Mouse (Mus musculus): ENCODE data around the gene Siglech. TPM values are rescaled to one million over a fixed set of nuclear protein-coding genes. Genes with fewer than 3 reads are reported as not detected.

Gene Siglech
- 0.96 and 0.97 TPM in 2 replicates for polyA plus RNA-seq (2015; fragmentation: Nextera tagmentation; extraction: Ambion mirVana)

DNA sequence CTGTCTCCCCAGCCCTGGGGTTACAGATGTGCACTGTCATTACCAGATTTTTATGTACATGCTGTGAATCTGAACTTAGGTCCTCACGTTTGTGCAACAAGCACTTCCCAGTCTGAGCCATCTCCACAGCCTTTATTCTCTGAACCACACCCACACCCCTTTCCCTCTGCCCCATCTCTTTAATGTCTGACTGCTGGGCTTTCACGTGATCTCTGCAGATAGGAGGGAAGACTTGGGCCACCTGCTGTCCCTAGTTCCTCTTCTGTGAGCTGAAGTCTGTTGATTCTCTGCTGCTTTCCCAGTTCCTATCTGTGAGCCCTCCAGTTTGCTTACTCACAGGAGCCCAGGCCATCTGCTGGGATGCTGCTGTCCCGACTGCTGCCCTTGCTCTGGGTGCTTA lies at the start of gene Siglech:
Gene Siglech, plus strand, starts transcription at position 253 of the 400 bp plus-strand sequence.
- Histone ChIP-seq H3K4me2 (ENCODE audit: low read depth, low read length) (no peak within 1 kb of the TSS), H3K27ac (ENCODE audit: low read length) (no peak within 1 kb of the TSS), H3K9me3 (replicated peaks; ENCODE audit: control insufficient read depth, low read length) (no peaks in the 10 kb centered on the region), H3K4me3 (replicated peaks; ENCODE audit: low read length) (no peak within 1 kb of the TSS), H3K27me3 (ENCODE audit: control insufficient read depth, insufficient read depth, low read length) (no peaks in the 10 kb centered on the region), H3K4me1 (ENCODE audit: control insufficient read depth, insufficient read depth, low read length) (no peaks in the 10 kb centered on the region), H3K9ac (ENCODE audit: low read length) (no peak within 1 kb of the TSS), H3K36me3 (ENCODE audit: control insufficient read depth, insufficient read depth, low read length) (no peaks in the 10 kb centered on the region)
- 23% methylated on average over 3 of the region's 3 CpGs for WGBS
- ATAC-seq (ENCODE audit: insufficient read depth, low FRiP score): no peak

DNA sequence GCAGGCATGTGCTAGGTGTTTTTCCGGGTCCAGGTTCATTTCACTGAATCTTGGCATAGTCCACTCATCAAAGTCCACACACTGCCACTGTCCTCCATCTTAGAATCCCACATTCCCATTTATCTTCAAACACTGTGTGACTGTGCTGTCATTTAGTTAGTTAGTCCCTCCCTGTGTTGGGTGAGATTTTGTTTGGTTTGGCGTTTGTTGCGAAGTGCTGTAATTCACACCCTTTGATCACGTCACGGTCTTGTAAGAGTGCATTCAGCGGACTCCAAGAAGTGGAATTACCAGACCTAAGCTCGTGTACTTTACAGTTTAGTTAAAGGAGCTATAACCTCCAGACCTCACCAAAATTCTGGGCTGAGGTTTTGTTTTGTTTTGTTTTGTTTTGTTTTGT lies 45.3 kb upstream of the Siglech start:
- H3K36me3 ChIP-seq (ENCODE audit: control insufficient read depth, insufficient read depth, low read length): no peaks in the 10 kb centered on the region
- ATAC-seq (ENCODE audit: insufficient read depth, low FRiP score): no peak
- no peak overlapping the region for H3K27ac ChIP-seq (ENCODE audit: low read length)
- no peaks in the 10 kb centered on the region for H3K9me3 ChIP-seq (replicated peaks; ENCODE audit: control insufficient read depth, low read length)
- no peak overlapping the region for H3K9ac ChIP-seq (ENCODE audit: low read length)
- H3K4me1 ChIP-seq (ENCODE audit: control insufficient read depth, insufficient read depth, low read length): no peaks in the 10 kb centered on the region
- H3K4me2 ChIP-seq (ENCODE audit: low read depth, low read length): no peak overlapping the region
- WGBS: 67% methylated on average over 7 of the region's 7 CpGs
- no peaks in the 10 kb centered on the region for H3K27me3 ChIP-seq (ENCODE audit: control insufficient read depth, insufficient read depth, low read length)
- no peak overlapping the region for H3K4me3 ChIP-seq (replicated peaks; ENCODE audit: low read length)

DNA sequence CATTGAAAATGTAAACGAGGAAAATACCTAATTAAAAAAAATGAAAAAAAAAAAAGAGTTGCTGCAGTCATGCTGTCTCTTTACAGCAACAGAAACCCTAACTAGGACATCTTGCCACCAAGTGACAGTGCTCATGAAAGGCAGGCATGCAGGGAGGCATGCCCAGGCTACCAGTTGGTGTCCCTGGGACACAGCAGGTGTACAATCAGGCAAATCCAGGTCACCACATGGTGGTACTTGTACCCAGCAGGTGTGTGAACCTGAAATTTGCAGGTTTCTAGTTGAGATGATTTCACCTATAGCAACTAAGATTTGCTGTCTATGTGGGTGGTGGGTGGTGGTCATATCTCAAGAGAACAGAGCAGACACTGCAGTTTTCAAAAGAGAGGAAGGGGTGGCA lies 39.1 kb upstream of the Siglech start:
- no peaks in the 10 kb centered on the region for H3K9me3 ChIP-seq (replicated peaks; ENCODE audit: control insufficient read depth, low read length)
- H3K27me3 ChIP-seq (ENCODE audit: control insufficient read depth, insufficient read depth, low read length): no peaks in the 10 kb centered on the region
- no peak for ATAC-seq (ENCODE audit: insufficient read depth, low FRiP score)
- 67% methylated on average over 1 of the region's 1 CpGs for WGBS
- H3K4me1 ChIP-seq (ENCODE audit: control insufficient read depth, insufficient read depth, low read length): no peaks in the 10 kb centered on the region
- H3K4me2 ChIP-seq (ENCODE audit: low read depth, low read length): no peak overlapping the region
- no peak overlapping the region for H3K27ac ChIP-seq (ENCODE audit: low read length)
- no peaks in the 10 kb centered on the region for H3K36me3 ChIP-seq (ENCODE audit: control insufficient read depth, insufficient read depth, low read length)
- no peak overlapping the region for H3K9ac ChIP-seq (ENCODE audit: low read length)
- no peak overlapping the region for H3K4me3 ChIP-seq (replicated peaks; ENCODE audit: low read length)

DNA sequence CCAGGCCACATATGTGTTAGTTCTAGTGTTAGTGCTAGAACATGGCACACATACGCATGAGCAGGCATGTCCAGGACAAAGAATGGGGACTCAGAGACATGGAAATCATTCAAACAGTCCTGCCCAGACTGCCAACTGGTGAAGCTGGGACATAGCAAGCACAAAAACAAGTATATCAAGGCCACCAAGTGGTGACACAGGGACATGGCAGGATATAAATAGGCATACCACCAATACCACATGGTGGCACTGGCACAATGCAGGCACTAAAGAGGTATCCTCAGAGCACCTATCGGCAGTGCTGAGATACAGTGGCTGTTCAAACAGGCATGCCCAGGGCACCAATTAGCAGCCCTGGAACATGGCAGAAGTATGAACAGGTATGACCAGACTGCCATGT lies 33.5 kb upstream of the Siglech start:
- no peak overlapping the region for H3K4me2 ChIP-seq (ENCODE audit: low read depth, low read length)
- no peaks in the 10 kb centered on the region for H3K27me3 ChIP-seq (ENCODE audit: control insufficient read depth, insufficient read depth, low read length)
- H3K4me3 ChIP-seq (replicated peaks; ENCODE audit: low read length): no peak overlapping the region
- no peaks in the 10 kb centered on the region for H3K4me1 ChIP-seq (ENCODE audit: control insufficient read depth, insufficient read depth, low read length)
- H3K36me3 ChIP-seq (ENCODE audit: control insufficient read depth, insufficient read depth, low read length): no peaks in the 10 kb centered on the region
- H3K9ac ChIP-seq (ENCODE audit: low read length): no peak overlapping the region
- no peak overlapping the region for H3K27ac ChIP-seq (ENCODE audit: low read length)
- 91% methylated on average over 2 of the region's 2 CpGs for WGBS
- no peak for ATAC-seq (ENCODE audit: insufficient read depth, low FRiP score)
- no peaks in the 10 kb centered on the region for H3K9me3 ChIP-seq (replicated peaks; ENCODE audit: control insufficient read depth, low read length)

DNA sequence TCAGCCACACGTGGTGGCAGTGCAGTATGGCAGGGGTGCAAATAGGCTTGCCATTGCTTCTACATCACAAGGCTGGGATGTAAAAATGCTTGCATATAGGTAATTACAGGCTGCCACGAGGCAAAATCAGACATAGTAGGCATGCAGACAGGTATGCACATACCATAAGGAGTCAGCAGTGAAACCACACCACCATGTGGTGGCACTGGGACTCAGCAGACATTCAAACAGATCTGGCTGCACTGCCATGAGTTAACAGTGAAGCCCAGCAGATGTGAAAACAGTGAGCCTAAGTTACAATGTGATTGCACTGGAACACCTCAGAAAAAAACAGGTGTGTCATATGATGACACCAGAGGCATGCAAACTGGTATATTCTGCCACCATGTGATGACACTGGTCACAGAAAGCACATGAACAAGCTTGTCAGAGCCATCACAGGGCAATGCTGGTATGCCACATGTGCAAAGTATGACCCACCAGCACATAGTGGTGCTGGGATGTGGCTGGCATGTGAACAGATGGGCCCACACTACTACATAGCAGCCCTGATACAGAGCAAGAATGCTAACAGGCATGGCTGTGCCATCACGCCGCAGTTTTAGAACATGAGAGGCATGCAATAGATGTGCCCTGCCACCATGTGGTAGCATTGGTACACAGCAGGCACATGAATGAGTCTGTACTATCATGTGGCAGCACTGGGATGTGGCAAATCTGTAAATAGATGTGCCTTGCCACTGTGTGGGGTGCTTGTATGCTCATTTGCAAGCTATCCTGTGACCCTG lies 30.7 kb upstream of the Siglech start:
- H3K36me3 ChIP-seq (ENCODE audit: control insufficient read depth, insufficient read depth, low read length): no peaks in the 10 kb centered on the region
- H3K9ac ChIP-seq (ENCODE audit: low read length): no peak overlapping the region
- no peaks in the 10 kb centered on the region for H3K4me1 ChIP-seq (ENCODE audit: control insufficient read depth, insufficient read depth, low read length)
- no peak overlapping the region for H3K27ac ChIP-seq (ENCODE audit: low read length)
- H3K9me3 ChIP-seq (replicated peaks; ENCODE audit: control insufficient read depth, low read length): no peaks in the 10 kb centered on the region
- 48% methylated on average over 4 of the region's 4 CpGs for WGBS
- H3K27me3 ChIP-seq (ENCODE audit: control insufficient read depth, insufficient read depth, low read length): no peaks in the 10 kb centered on the region
- no peak overlapping the region for H3K4me2 ChIP-seq (ENCODE audit: low read depth, low read length)
- no peak for ATAC-seq (ENCODE audit: insufficient read depth, low FRiP score)
- H3K4me3 ChIP-seq (replicated peaks; ENCODE audit: low read length): no peak overlapping the region

DNA sequence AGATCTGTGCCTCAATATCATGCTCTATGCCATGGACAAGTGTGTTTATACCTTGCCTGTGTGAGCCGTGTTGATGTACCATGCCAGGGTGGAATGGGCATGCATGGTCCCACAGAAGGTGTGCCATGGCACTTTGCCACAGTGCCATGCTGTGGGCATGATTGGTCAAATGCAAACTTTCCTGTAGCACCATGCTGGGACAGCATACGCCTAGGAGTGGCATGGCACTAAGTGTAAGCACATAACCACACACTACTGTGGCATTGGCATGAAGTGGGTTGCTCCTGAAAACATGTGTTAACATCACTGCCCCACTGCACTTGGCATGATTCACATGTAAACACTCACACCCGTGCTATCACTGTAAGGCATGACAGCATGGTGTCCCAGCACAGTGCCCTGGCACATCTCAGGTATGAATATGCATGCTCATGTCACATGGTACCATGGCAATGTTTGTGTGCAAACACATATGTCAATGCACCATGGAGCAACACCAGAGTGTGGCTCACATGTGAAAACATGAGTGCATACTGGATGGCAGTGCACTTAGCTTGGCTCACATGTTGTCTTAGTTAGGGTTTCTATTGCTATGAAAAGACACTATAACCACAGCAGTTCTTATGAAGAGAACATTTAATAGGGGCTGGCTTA lies 24.2 kb upstream of the Siglech start:
- Histone ChIP-seq H3K9ac (ENCODE audit: low read length) (no peak overlapping the region), H3K4me2 (ENCODE audit: low read depth, low read length) (no peak overlapping the region), H3K4me3 (replicated peaks; ENCODE audit: low read length) (no peak overlapping the region), H3K4me1 (ENCODE audit: control insufficient read depth, insufficient read depth, low read length) (no peaks in the 10 kb centered on the region), H3K27ac (ENCODE audit: low read length) (no peak overlapping the region), H3K9me3 (replicated peaks; ENCODE audit: control insufficient read depth, low read length) (no peaks in the 10 kb centered on the region), H3K36me3 (ENCODE audit: control insufficient read depth, insufficient read depth, low read length) (no peaks in the 10 kb centered on the region), H3K27me3 (ENCODE audit: control insufficient read depth, insufficient read depth, low read length) (no peaks in the 10 kb centered on the region)
- 87% methylated on average over 3 of the region's 3 CpGs for WGBS
- no peak for ATAC-seq (ENCODE audit: insufficient read depth, low FRiP score)

DNA sequence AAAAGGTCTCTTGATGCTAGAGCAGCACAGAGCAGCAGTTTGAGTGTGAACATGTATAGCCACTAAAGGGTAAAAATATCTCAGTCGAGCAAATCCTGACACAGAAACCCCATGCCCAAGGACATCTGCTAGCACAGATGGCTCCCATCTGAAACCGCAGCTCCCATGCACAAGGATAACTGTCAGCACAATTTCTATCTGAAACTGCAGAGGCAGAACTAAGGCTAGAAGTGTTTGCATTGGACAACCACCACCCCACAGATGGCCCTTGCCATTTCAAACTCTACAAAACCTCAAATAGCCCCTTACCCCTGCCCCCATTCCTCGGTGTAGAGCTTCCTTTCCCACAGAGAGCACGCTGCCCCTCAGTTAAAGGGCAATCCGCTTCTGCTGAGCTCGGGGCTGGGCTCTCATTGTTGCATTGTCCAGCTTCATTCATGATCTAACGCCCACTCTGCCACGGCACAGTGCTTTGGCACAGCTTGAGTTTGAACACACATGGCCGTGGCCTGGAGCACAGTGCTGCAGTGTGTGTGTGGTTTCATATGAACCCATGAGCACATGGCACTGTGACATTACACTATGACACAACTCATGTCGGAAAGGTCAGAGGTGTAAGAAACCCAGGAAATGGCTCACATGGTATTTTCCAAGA lies 23.3 kb upstream of the Siglech start:
- Histone ChIP-seq H3K27ac (ENCODE audit: low read length) (no peak overlapping the region), H3K4me2 (ENCODE audit: low read depth, low read length) (no peak overlapping the region), H3K9me3 (replicated peaks; ENCODE audit: control insufficient read depth, low read length) (no peaks in the 10 kb centered on the region), H3K4me1 (ENCODE audit: control insufficient read depth, insufficient read depth, low read length) (no peaks in the 10 kb centered on the region), H3K36me3 (ENCODE audit: control insufficient read depth, insufficient read depth, low read length) (no peaks in the 10 kb centered on the region), H3K27me3 (ENCODE audit: control insufficient read depth, insufficient read depth, low read length) (no peaks in the 10 kb centered on the region), H3K4me3 (replicated peaks; ENCODE audit: low read length) (no peak overlapping the region), H3K9ac (ENCODE audit: low read length) (no peak overlapping the region)
- ATAC-seq (ENCODE audit: insufficient read depth, low FRiP score): no peak
- whole genome bisulfite sequencing: 62% methylated on average over 10 of the region's 10 CpGs

DNA sequence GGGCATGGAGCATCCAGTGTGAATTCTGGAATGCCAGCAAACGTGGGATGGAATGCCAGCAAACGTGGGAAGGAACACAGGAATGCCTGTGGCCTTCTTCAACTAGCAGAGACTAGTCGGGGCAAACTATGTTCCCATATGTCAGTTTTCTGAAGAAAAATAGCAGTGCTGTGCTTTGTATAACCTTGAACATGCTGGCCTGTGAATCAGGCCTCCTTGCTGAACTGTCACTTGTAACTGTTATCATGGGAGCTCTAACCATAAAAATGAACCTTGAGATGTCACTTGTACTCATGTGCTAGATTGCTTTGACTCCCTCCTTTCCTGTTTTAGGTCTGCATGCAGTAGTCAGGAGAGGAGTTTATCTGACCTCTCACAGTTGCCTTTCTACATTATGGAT lies 17.1 kb upstream of the Siglech start:
- no peak for ATAC-seq (ENCODE audit: insufficient read depth, low FRiP score)
- Histone ChIP-seq H3K27me3 (ENCODE audit: control insufficient read depth, insufficient read depth, low read length) (no peaks in the 10 kb centered on the region), H3K9me3 (replicated peaks; ENCODE audit: control insufficient read depth, low read length) (no peaks in the 10 kb centered on the region), H3K27ac (ENCODE audit: low read length) (no peak overlapping the region), H3K4me1 (ENCODE audit: control insufficient read depth, insufficient read depth, low read length) (no peaks in the 10 kb centered on the region), H3K4me2 (ENCODE audit: low read depth, low read length) (no peak overlapping the region), H3K36me3 (ENCODE audit: control insufficient read depth, insufficient read depth, low read length) (no peaks in the 10 kb centered on the region), H3K4me3 (replicated peaks; ENCODE audit: low read length) (no peak overlapping the region), H3K9ac (ENCODE audit: low read length) (no peak overlapping the region)
- 61% methylated on average over 3 of the region's 3 CpGs for WGBS

DNA sequence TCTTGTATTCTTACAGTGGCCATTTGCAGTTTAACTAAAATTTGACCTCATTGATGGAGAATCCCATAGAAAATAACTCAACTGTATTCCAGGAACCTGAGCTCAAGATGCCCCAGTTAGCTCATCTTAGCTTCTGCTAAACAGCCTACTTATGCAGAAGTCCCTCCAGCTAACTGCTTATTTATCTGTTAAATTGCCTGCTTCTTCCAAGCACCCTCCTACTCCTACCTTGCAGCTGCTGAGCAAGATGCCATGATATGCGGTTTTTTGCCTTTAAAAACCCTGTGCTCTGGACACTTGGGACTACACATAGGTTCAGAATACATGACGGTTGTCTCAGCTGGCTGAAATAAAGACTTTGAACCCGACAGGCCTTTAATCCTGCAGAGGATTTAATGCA lies 8.6 kb upstream of the Siglech start:
- no peak overlapping the region for H3K4me3 ChIP-seq (replicated peaks; ENCODE audit: low read length)
- H3K27me3 ChIP-seq (ENCODE audit: control insufficient read depth, insufficient read depth, low read length): no peaks in the 10 kb centered on the region
- ATAC-seq (ENCODE audit: insufficient read depth, low FRiP score): no peak
- no peaks in the 10 kb centered on the region for H3K36me3 ChIP-seq (ENCODE audit: control insufficient read depth, insufficient read depth, low read length)
- no peaks in the 10 kb centered on the region for H3K9me3 ChIP-seq (replicated peaks; ENCODE audit: control insufficient read depth, low read length)
- H3K4me2 ChIP-seq (ENCODE audit: low read depth, low read length): no peak overlapping the region
- no peaks in the 10 kb centered on the region for H3K4me1 ChIP-seq (ENCODE audit: control insufficient read depth, insufficient read depth, low read length)
- H3K9ac ChIP-seq (ENCODE audit: low read length): no peak overlapping the region
- no peak overlapping the region for H3K27ac ChIP-seq (ENCODE audit: low read length)
- WGBS: 55% methylated on average over 3 of the region's 3 CpGs

All from stomach, embryonic 16.5 days (tissue).